Mouse (Mus musculus) CH12.LX (cell line): Measurements from ENCODE around the gene Olfr6. TPM values are rescaled to one million over a fixed set of nuclear protein-coding genes. Genes with fewer than 3 reads are reported as not detected.

ENCODE experiments used
- DNase-seq: peaks from one replicate; pipeline ENCODE4 v3.0.0-alpha.2; 2013; ENCODE audit errors: extremely low read depth
- H3K27ac ChIP-seq: 2 replicates; pipeline ENCODE4 v1.5.1; 2012; ENCODE audit warnings: low read depth, mild to moderate bottlenecking, control low read depth, moderate library complexity; ENCODE audit not compliant: insufficient read depth
- H3K27me3 ChIP-seq: replicated peaks from 2 replicates; pipeline ENCODE3; 2012; ENCODE audit warnings: inconsistent platforms
- H3K36me3 ChIP-seq, 2 experiments: replicated peaks in 1 of 2; 2 replicates each; pipeline versions ENCODE3 to v1.6.1; 2012; ENCODE audit warnings: inconsistent platforms in 1 of 2, low read length in 1 of 2, mild to moderate bottlenecking in 1 of 2, mixed read lengths in 1 of 2, moderate library complexity in 1 of 2; ENCODE audit not compliant: control insufficient read depth in 1 of 2, insufficient read depth in 1 of 2
- H3K4me1 ChIP-seq, 2 experiments: 2 replicates each; pipeline ENCODE4 v1.6.1; 2012; ENCODE audit warnings: inconsistent platforms in 1 of 2, moderate library complexity in 1 of 2; ENCODE audit not compliant: insufficient read depth in 2 of 2, control insufficient read depth in 1 of 2
- H3K4me2 ChIP-seq: 2 replicates; pipeline ENCODE4 v1.6.1; 2012; ENCODE audit warnings: low read depth, mild to moderate bottlenecking, control low read depth; ENCODE audit not compliant: poor library complexity, insufficient read depth, severe bottlenecking
- H3K4me3 ChIP-seq, 3 experiments: fragments of 150-350 bp in 1 of 3; sonication (generic) in 1 of 3; replicated peaks in 1 of 3; 2 replicates each; pipeline versions ENCODE3 to v1.5.1; 2011 to 2012; ENCODE audit warnings: low read depth in 2 of 3, low read length in 2 of 3, mild to moderate bottlenecking in 2 of 3, moderate library complexity in 2 of 3, control low read depth in 1 of 3, improper control_type of control experiment in 1 of 3, inconsistent platforms in 1 of 3, mixed read lengths in 1 of 3; ENCODE audit not compliant: poor library complexity in 1 of 3
- H3K79me2 ChIP-seq: replicated peaks from 2 replicates; pipeline ENCODE4 v1.6.1; 2012; ENCODE audit warnings: mild to moderate bottlenecking, moderate library complexity; ENCODE audit not compliant: control insufficient read depth, poor library complexity, insufficient read depth, severe bottlenecking; ENCODE audit errors: extremely low read depth
- H3K9ac ChIP-seq: 2 replicates; pipeline ENCODE4 v1.6.1; 2012; ENCODE audit warnings: low read depth, mild to moderate bottlenecking, control low read depth, moderate library complexity; ENCODE audit not compliant: insufficient read depth
- H3K9me3 ChIP-seq: replicated peaks from 2 replicates; pipeline ENCODE3; 2012; ENCODE audit warnings: low read length, inconsistent platforms, mixed read lengths
- BHLHE40 ChIP-seq: IDR thresholded peaks from 2 replicates; pipeline ENCODE4 v1.6.1; 2011; ENCODE audit warnings: mild to moderate bottlenecking, low read depth, low read length, improper control_type of control experiment
- CHD1 ChIP-seq: IDR thresholded peaks from 2 replicates; pipeline ENCODE4 v1.6.1; 2012; ENCODE audit warnings: low read depth, low read length, improper control_type of control experiment, inconsistent platforms
- CTCF ChIP-seq, 2 experiments: IDR thresholded peaks in 1 of 2; conservative IDR thresholded peaks in 1 of 2; 2 replicates each; pipeline ENCODE4 v1.5.1; 2011 to 2012; ENCODE audit warnings: low read depth in 2 of 2, low read length in 2 of 2, improper control_type of control experiment in 1 of 2, inconsistent platforms in 1 of 2, mild to moderate bottlenecking in 1 of 2, moderate library complexity in 1 of 2
- E2F4 ChIP-seq: IDR thresholded peaks from 2 replicates; pipeline ENCODE4 v1.6.1; 2011; ENCODE audit warnings: low read depth, low read length, improper control_type of control experiment; ENCODE audit not compliant: insufficient replicate concordance
- EP300 ChIP-seq: IDR thresholded peaks from 2 replicates; pipeline ENCODE4 v1.6.1; 2011; ENCODE audit warnings: low read length, improper control_type of control experiment
- HCFC1 ChIP-seq: IDR thresholded peaks from 2 replicates; pipeline ENCODE4 v1.6.1; 2012; ENCODE audit warnings: low read depth, mild to moderate bottlenecking, inconsistent platforms, low read length, improper control_type of control experiment
- JUND ChIP-seq: conservative IDR thresholded peaks from 2 replicates; pipeline ENCODE4 v1.6.1; 2011; ENCODE audit warnings: low read depth, low read length, improper control_type of control experiment
- MAFK ChIP-seq: IDR thresholded peaks from 2 replicates; pipeline ENCODE4 v1.6.1; 2011; ENCODE audit warnings: low read length, improper control_type of control experiment; ENCODE audit not compliant: insufficient replicate concordance
- MEF2A ChIP-seq: IDR thresholded peaks from 2 replicates; pipeline ENCODE4 v1.6.1; 2014; ENCODE audit warnings: low read depth, mild to moderate bottlenecking, inconsistent platforms, low read length, improper control_type of control experiment, borderline replicate concordance
- MXI1 ChIP-seq: IDR thresholded peaks from 2 replicates; pipeline ENCODE4 v1.6.1; 2011; ENCODE audit warnings: mild to moderate bottlenecking, low read depth, low read length, improper control_type of control experiment
- NELFE ChIP-seq: IDR thresholded peaks from 2 replicates; pipeline ENCODE4 v1.6.1; 2011; ENCODE audit warnings: low read depth, low read length, improper control_type of control experiment
- NRF1 ChIP-seq: IDR thresholded peaks from 2 replicates; pipeline ENCODE4 v1.6.1; 2014; ENCODE audit warnings: low read depth, mild to moderate bottlenecking, inconsistent platforms, low read length, improper control_type of control experiment, moderate library complexity
- PAX5 ChIP-seq: IDR thresholded peaks from 2 replicates; pipeline ENCODE4 v1.6.1; 2012; ENCODE audit warnings: low read length, inconsistent platforms, mixed read lengths
- POLR2A ChIP-seq: IDR thresholded peaks from 2 replicates; pipeline ENCODE4 v1.6.1; 2011; ENCODE audit warnings: low read depth, mild to moderate bottlenecking, improper control_type of control experiment, low read length
- POLR2AphosphoS2 ChIP-seq: IDR thresholded peaks from 2 replicates; pipeline ENCODE4 v1.6.1; 2011; ENCODE audit warnings: low read depth, low read length, improper control_type of control experiment
- TCF12 ChIP-seq: IDR thresholded peaks from 2 replicates; pipeline ENCODE4 v1.6.1; 2014; ENCODE audit warnings: low read depth, mild to moderate bottlenecking, inconsistent platforms, low read length, improper control_type of control experiment
- UBTF ChIP-seq: IDR thresholded peaks from 2 replicates; pipeline ENCODE4 v1.6.1; 2012; ENCODE audit warnings: low read depth, mild to moderate bottlenecking, inconsistent platforms, low read length, improper control_type of control experiment, moderate library complexity
- USF2 ChIP-seq: conservative IDR thresholded peaks from 2 replicates; pipeline ENCODE4 v1.6.1; 2011; ENCODE audit warnings: low read depth, low read length, improper control_type of control experiment
- ZMIZ1 ChIP-seq: IDR thresholded peaks from 2 replicates; pipeline ENCODE4 v1.6.1; 2012; ENCODE audit warnings: low read depth, mild to moderate bottlenecking, inconsistent platforms, low read length, improper control_type of control experiment
- ZNF384 ChIP-seq: IDR thresholded peaks from 2 replicates; pipeline ENCODE4 v1.6.1; 2012; ENCODE audit warnings: low read depth, low read length, improper control_type of control experiment, inconsistent platforms
- dilution Hi-C: fragments of 300-500 bp; cut with MboI; formaldehyde crosslinking; loops from 2 replicates; pipeline ENCODE4 v1.14.3; 2020; ENCODE audit warnings: low sequenced_read_pairs; ENCODE audit not compliant: extremely low pct_unique_long_range_greater_than_20kb, extremely low pct_ligation_motif_present
- in situ Hi-C: fragments of 300-500 bp; cut with MboI; formaldehyde crosslinking; loops from 3 replicates; pipeline ENCODE4 v1.14.3; 2019; ENCODE audit warnings: low sequenced_read_pairs, low pct_ligation_motif_present, low pct_unique_long_range_greater_than_20kb, mixed read lengths
- polyA plus RNA-seq: library from polyadenylated mRNA; unstranded; fragments of >175 nt; gene quantifications from 2 replicates; pipeline ENCODE4 v1.2.1, GENCODE M21; 2012; ENCODE audit warnings: low read depth; ENCODE audit not compliant: insufficient read length
- total RNA-seq, 2 experiments: library from RNA; depleted of rRNA; stranded (reverse); fragments of 300-350 nt in 1 of 2; fragments of >200 nt in 1 of 2; gene quantifications; 2 replicates each; pipeline ENCODE4 v1.2.3; 2012 to 2014

The Olfr6 gene
- total RNA-seq (2012; rRNA removed) (not detected in 2 replicates), total RNA-seq (2014; rRNA removed) (not detected in 2 replicates), polyA plus RNA-seq (not detected in 2 replicates)

DNA sequence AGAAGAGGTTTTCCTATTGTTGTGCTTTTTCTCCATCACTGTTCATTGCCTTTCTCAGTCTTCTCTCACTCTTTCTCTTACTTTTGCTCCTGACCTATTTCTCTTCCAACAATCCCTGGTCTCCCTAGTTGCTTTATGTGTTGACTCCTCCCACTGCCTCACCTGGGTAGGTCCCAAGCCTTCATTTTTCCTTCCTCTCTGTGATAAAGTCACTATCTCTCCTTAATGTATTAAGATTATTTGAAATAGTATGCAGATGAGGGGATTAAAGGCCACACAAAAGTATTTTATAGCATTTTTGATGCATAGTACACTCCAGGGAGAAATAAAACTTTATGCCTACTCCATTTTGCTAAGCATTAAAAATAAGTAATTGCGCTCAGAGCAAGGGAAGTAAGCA lies at the start of gene Olfr6:
Gene Olfr6, minus strand, starts transcription at position 101 of the 400 bp plus-strand sequence.
- H3K9ac ChIP-seq = no peak within 1 kb of the TSS
- H3K27me3 ChIP-seq = no peaks in the 10 kb centered on the region
- dilution Hi-C loops = no loop called here
- TF ChIP-seq TCF12 (no peak), NELFE (no peak), CTCF (conservative IDR thresholded peaks at IDR 0.05 in 1 of 2, IDR thresholded peaks at IDR 0.05 in 1 of 2; ENCODE audit: low read depth in 2 of 2, low read length in 2 of 2) (no peak), CHD1 (no peak), EP300 (no peak), POLR2AphosphoS2 (no peak), E2F4 (no peak)
- TF ChIP-seq, all 38 proteins: peak for 0
- H3K27ac ChIP-seq = no peak within 1 kb of the TSS
- H3K79me2 ChIP-seq = no peaks in the 10 kb centered on the region
- H3K36me3 ChIP-seq = no peaks in the 10 kb centered on the region
- no peak within 1 kb of the TSS for H3K4me2 ChIP-seq
- no peaks in the 10 kb centered on the region for H3K9me3 ChIP-seq
- no peaks in the 10 kb centered on the region for H3K4me1 ChIP-seq
- no peak for DNase-seq
- in situ Hi-C loops = no loop called here
- H3K4me3 ChIP-seq = no peak within 1 kb of the TSS

GRCm38 (mm10) chr7:107005972-107006371 lies 42.2 kb upstream of the Olfr6 start, which contains the start of gene Olfr2:
Olfr2 (minus strand) TSS chr7:107006072.
- H3K4me2 ChIP-seq = no peak within 1 kb of the TSS
- DNase-seq = no peak
- in situ Hi-C loops (no loop called here), dilution Hi-C loops (no loop called here)
- H3K36me3 ChIP-seq = no peaks in the 10 kb centered on the region
- H3K27ac ChIP-seq = no peak within 1 kb of the TSS
- no peak within 1 kb of the TSS for H3K9ac ChIP-seq
- no peak within 1 kb of the TSS for H3K4me3 ChIP-seq
- no peaks in the 10 kb centered on the region for H3K9me3 ChIP-seq
- H3K4me1 ChIP-seq = no peaks in the 10 kb centered on the region
- H3K79me2 ChIP-seq = no peaks in the 10 kb centered on the region
- H3K27me3 ChIP-seq = no peaks in the 10 kb centered on the region
- TF ChIP-seq JUND (no peak), MXI1 (no peak), NRF1 (no peak), POLR2A (no peak), PAX5 (no peak), POLR2AphosphoS2 (no peak), ZNF384 (no peak), NELFE (no peak), ZMIZ1 (no peak), MAFK (no peak), TCF12 (no peak), BHLHE40 (no peak), USF2 (no peak), MEF2A (no peak), HCFC1 (no peak), UBTF (no peak)
